Mouse (Mus musculus): Measurements from ENCODE around the gene Muc3.

Gene Muc3

GRCm38 (mm10) chr5:137095135-137095534, 54.0 kb downstream of the Muc3 start:
- no peak for DNase-seq (ENCODE audit: low read depth, low spot score)

- DNase-seq (ENCODE audit: low read depth, low spot score), result no peak
These were observed 55.4 kb downstream of the Muc3 start for GRCm38 (mm10) chr5:137093720-137094119.

- no peak for DNase-seq (ENCODE audit: low read depth, low spot score)
These were observed 57.6 kb downstream of the Muc3 start for GRCm38 (mm10) chr5:137091560-137091959.

GRCm38 (mm10) chr5:137090870-137091269, 58.3 kb downstream of the Muc3 start:
- no peak for DNase-seq (ENCODE audit: low read depth, low spot score)

- DNase-seq (ENCODE audit: low read depth, low spot score), result no peak
These were observed 61.7 kb downstream of the Muc3 start for GRCm38 (mm10) chr5:137087410-137087809.

GRCm38 (mm10) chr5:137085731-137086130, 63.4 kb downstream of the Muc3 start:
- no peak for DNase-seq (ENCODE audit: low read depth, low spot score)

- no peak for DNase-seq (ENCODE audit: low read depth, low spot score)
These were observed 64.1 kb downstream of the Muc3 start for GRCm38 (mm10) chr5:137085021-137085420.

Data from telencephalon, adult 2 months (tissue).